Mouse (Mus musculus) C2C12 (cell line): ENCODE data around the gene Ndst2. TPM values are rescaled to one million over a fixed set of nuclear protein-coding genes. Genes with fewer than 3 reads are reported as not detected.

Experiments used
- H3K27me3 ChIP-seq: one replicate; pipeline ENCODE4 v1.6.1; 2011; ENCODE audit not compliant: control insufficient read depth, insufficient read depth, insufficient read length
- H3K36me3 ChIP-seq: one replicate; pipeline ENCODE4 v1.6.1; 2011; ENCODE audit not compliant: control insufficient read depth, insufficient read depth
- H3K4me3 ChIP-seq: one replicate; pipeline ENCODE4 v1.5.1; 2011; ENCODE audit warnings: mild to moderate bottlenecking, control low read depth; ENCODE audit not compliant: poor library complexity, insufficient read depth, severe bottlenecking
- H3K79me2 ChIP-seq: one replicate; pipeline ENCODE4 v1.6.1; 2011; ENCODE audit not compliant: control insufficient read depth, insufficient read depth
- H3K79me3 ChIP-seq: one replicate; pipeline ENCODE4 v1.6.1; 2011; ENCODE audit warnings: low read depth, control low read depth
- H3ac ChIP-seq: one replicate; pipeline ENCODE3; 2011; ENCODE audit warnings: low read depth; ENCODE audit not compliant: control insufficient read depth, insufficient read length
- CEBPB ChIP-seq: IDR thresholded peaks from one replicate; pipeline ENCODE4 v1.6.1; 2011; ENCODE audit warnings: low read depth, mild to moderate bottlenecking, control low read depth, moderate library complexity
- CTCF ChIP-seq: IDR thresholded peaks from one replicate; pipeline ENCODE4 v1.5.1; 2011; ENCODE audit not compliant: control insufficient read depth, insufficient read depth, insufficient read length
- FOSL1 ChIP-seq: IDR thresholded peaks from one replicate; pipeline ENCODE4 v1.8.0; 2011; ENCODE audit warnings: mild to moderate bottlenecking, low read length; ENCODE audit not compliant: poor library complexity, insufficient read depth, severe bottlenecking
- MAX ChIP-seq: IDR thresholded peaks from one replicate; pipeline ENCODE4 v1.6.1; 2011; ENCODE audit warnings: mild to moderate bottlenecking, control low read depth
- MYOD1 ChIP-seq: IDR thresholded peaks from one replicate; pipeline ENCODE4 v1.6.1; 2011; ENCODE audit warnings: low read depth; ENCODE audit not compliant: control insufficient read depth, insufficient read length
- MYOG ChIP-seq: IDR thresholded peaks from one replicate; pipeline ENCODE4 v1.6.1; 2011; ENCODE audit not compliant: control insufficient read depth, insufficient read length; ENCODE audit errors: extremely low read depth
- USF1 ChIP-seq: IDR thresholded peaks from one replicate; pipeline ENCODE4 v1.6.1; 2011; ENCODE audit warnings: low read depth, mild to moderate bottlenecking, control low read depth, moderate library complexity
- polyA plus RNA-seq: library from polyadenylated mRNA; unstranded; fragments of >200 nt; fragmentation: generic; extraction: Trizol; gene quantifications from one replicate; pipeline ENCODE4 v1.2.1, GENCODE M21; 2012; ENCODE audit warnings: missing spikeins

Ndst2 gene
- polyA plus RNA-seq, 1 experiment = 13.5 TPM

- peaks cover 78% of the 10 kb centered on the region for H3K36me3 ChIP-seq
- H3K4me3 ChIP-seq = no peak overlapping the region
- no peak overlapping the region for H3ac ChIP-seq
- H3K79me2 ChIP-seq = no peaks in the 10 kb centered on the region
- no peaks in the 10 kb centered on the region for H3K79me3 ChIP-seq
- H3K27me3 ChIP-seq = no peaks in the 10 kb centered on the region
- TF ChIP-seq MYOD1 = no peak
- no peak for TF ChIP-seq MAX
- no peak for TF ChIP-seq MYOG
- TF ChIP-seq CEBPB = no peak
- no peak for TF ChIP-seq CTCF
- no peak for TF ChIP-seq FOSL1
- TF ChIP-seq USF1 = no peak
Observed at GRCm38 (mm10) chr14:20748388-20748787, 14.0 kb upstream of the Ndst2 start.

GRCm38 (mm10) chr14:20746935-20747334 is 12.6 kb upstream of the Ndst2 start:
- Histone ChIP-seq H3ac (no peak overlapping the region), H3K36me3 (peaks cover 78% of the 10 kb centered on the region), H3K4me3 (no peak overlapping the region), H3K27me3 (no peaks in the 10 kb centered on the region), H3K79me3 (no peaks in the 10 kb centered on the region), H3K79me2 (no peaks in the 10 kb centered on the region)
- TF ChIP-seq CTCF (no peak), MAX (no peak), CEBPB (no peak), MYOD1 (no peak), FOSL1 (no peak), MYOG (no peak)

GRCm38 (mm10) chr14:20743614-20744013 is 9.3 kb upstream of the Ndst2 start:
- Histone ChIP-seq H3K36me3 (peaks cover 73% of the 10 kb centered on the region), H3K27me3 (no peaks in the 10 kb centered on the region)
- TF ChIP-seq USF1 (no peak), MYOD1 (no peak), MAX (no peak), MYOG (no peak), FOSL1 (no peak), CTCF (no peak)

GRCm38 (mm10) chr14:20741301-20741700 is 6.9 kb upstream of the Ndst2 start:
- TF ChIP-seq FOSL1 (no peak), MAX (no peak), MYOG (no peak), USF1 (no peak), CEBPB (no peak)
- Histone ChIP-seq H3K36me3 (peaks cover 81% of the 10 kb centered on the region), H3K79me2 (no peaks in the 10 kb centered on the region)

More at GRCm38 (mm10) chr14:20743614-20744013, 9.3 kb upstream of the Ndst2 start:
- no peaks in the 10 kb centered on the region for H3K79me2 ChIP-seq
- no peaks in the 10 kb centered on the region for H3K79me3 ChIP-seq
- no peak overlapping the region for H3K4me3 ChIP-seq
- H3ac ChIP-seq = no peak overlapping the region

GRCm38 (mm10) chr14:20738511-20738910 is 4.1 kb upstream of the Ndst2 start:
- no peak overlapping the region for H3ac ChIP-seq
- H3K79me3 ChIP-seq = no peaks in the 10 kb centered on the region
- H3K79me2 ChIP-seq = peaks cover 6% of the 10 kb centered on the region
- no peak for TF ChIP-seq USF1
- no peak for TF ChIP-seq FOSL1
- no peak for TF ChIP-seq MYOG
- TF ChIP-seq CEBPB = no peak
- no peak for TF ChIP-seq MAX
- no peak for TF ChIP-seq CTCF
- no peak for TF ChIP-seq MYOD1
- no peaks in the 10 kb centered on the region for H3K27me3 ChIP-seq
- H3K4me3 ChIP-seq = no peak overlapping the region
- peaks cover 72% of the 10 kb centered on the region for H3K36me3 ChIP-seq

More at GRCm38 (mm10) chr14:20741301-20741700, 6.9 kb upstream of the Ndst2 start:
- no peaks in the 10 kb centered on the region for H3K27me3 ChIP-seq
- H3K4me3 ChIP-seq = no peak overlapping the region
- H3K79me3 ChIP-seq = no peaks in the 10 kb centered on the region
- no peak overlapping the region for H3ac ChIP-seq

- H3K79me2 ChIP-seq = peaks cover 14% of the 10 kb centered on the region
- H3K79me3 ChIP-seq = peaks cover 4% of the 10 kb centered on the region
- peak; percentile 13 for TF ChIP-seq CTCF
- TF ChIP-seq CEBPB = no peak
- no peak overlapping the region for H3K4me3 ChIP-seq
- H3K27me3 ChIP-seq = no peaks in the 10 kb centered on the region
- no peak overlapping the region for H3ac ChIP-seq
- H3K36me3 ChIP-seq = peaks cover 63% of the 10 kb centered on the region
Observed at GRCm38 (mm10) chr14:20737306-20737705, 2.9 kb upstream of the Ndst2 start.
